Mouse (Mus musculus) inflammation-experienced regulatory T-cells (primary cell): ENCODE data around the gene Usp16. TPM values are rescaled to one million over a fixed set of nuclear protein-coding genes. Genes with fewer than 3 reads are reported as not detected.

Experiments
- polyA plus RNA-seq, 2 experiments: library from polyadenylated mRNA; unstranded; fragments of 100-300 nt; shearing (Covaris generic); gene quantifications; one replicate each; pipeline ENCODE4 v1.2.1; 2017

The Usp16 gene
- 10 to 100 TPM; 62.1 to 89.4 TPM for polyA plus RNA-seq

DNA sequence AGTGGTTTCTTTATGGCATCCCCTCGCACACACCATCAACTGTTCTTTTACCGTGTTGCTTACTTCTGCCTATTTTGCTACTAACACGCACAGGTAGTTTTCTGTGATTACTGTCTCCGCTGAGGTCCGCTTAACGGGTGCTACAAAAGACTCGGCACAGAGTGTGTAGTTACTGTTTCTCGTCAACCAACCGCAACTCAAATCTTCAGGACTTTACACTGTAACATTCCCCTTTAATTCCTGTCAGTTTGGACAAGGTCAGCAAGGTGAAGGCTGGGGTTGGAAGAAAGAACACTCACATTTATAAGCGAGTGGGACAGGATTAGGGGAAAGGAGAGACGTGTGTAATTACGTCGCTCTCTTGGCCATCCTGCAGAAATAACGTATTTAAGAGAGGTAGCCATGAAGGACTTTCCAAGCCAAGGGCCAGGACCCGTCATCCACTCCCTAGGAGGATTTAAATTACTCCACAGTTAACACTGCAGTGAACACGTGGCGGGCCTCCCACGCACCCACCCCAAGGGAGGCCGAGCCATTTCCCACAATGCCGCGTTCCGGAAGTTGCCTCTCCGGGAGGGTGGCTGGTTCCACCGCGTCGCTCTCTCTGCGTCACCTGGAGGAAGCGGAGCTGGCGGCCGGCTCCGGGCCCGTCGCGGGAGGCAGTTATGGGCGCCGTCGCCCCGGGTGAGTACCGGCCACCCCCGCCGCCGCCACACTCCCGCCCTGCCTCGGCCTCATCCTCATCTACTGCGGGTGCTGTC lies at the start of gene Usp16:
TSS of gene Usp16 (plus strand) at position 285 of the 761 bp plus-strand sequence.

GRCm38 (mm10) chr16:87432033-87432814 lies 22.3 kb upstream of the Usp16 start, which contains the start of gene Ltn1:
Gene Ltn1, minus strand, starts transcription at chr16:87432612.

GRCm38 (mm10) chr16:87440184-87440686 lies 14.3 kb upstream of the Usp16 start, which contains the start of gene Rwdd2b:
Gene Rwdd2b, minus strand, starts transcription at chr16:87440573.

GRCm38 (mm10) chr16:87495716-87496447 lies 41.4 kb downstream of the Usp16 start, which contains the start of gene Cct8:
Gene Cct8, minus strand, starts transcription at chr16:87495873.

Other genes with a start within 250 kb of the Usp16 start
- gene N6amt1, start 100.5 kb upstream of the Usp16 start, polyA plus RNA-seq, result 10 to 100 TPM; 11.8 to 21.3 TPM
- 10 to 100 TPM; 43.7 to 47.6 TPM for gene Ltn1, start 22.1 kb upstream of the Usp16 start, polyA plus RNA-seq
- gene Rwdd2b, start 14.1 kb upstream of the Usp16 start, polyA plus RNA-seq, result 10 to 100 TPM in 1 of 2 experiments, 1 to 10 TPM in 1; 7.7 to 13.3 TPM
- gene Cct8, start 41.2 kb downstream of the Usp16 start, polyA plus RNA-seq, result 100 to 1,000 TPM; 343 to 404 TPM
- gene Map3k7cl, start 98.6 kb downstream of the Usp16 start, polyA plus RNA-seq, result under 1 TPM in 1 of 2 experiments, not detected in 1; 0.17 TPM
- 1 to 10 TPM; 3.4 to 3.7 TPM for gene Bach1, start 244.2 kb downstream of the Usp16 start, polyA plus RNA-seq